Mouse (Mus musculus) activated CD4-positive, CD25-positive, alpha-beta regulatory T cell, adult 4 months (primary cell): ENCODE results near the gene Ucp2. TPM values are rescaled to one million over a fixed set of nuclear protein-coding genes. Genes with fewer than 3 reads are reported as not detected.

Experiments used
- polyA plus RNA-seq, 2 experiments: library from polyadenylated mRNA; unstranded; fragments of 100-300 nt; shearing (Covaris generic); gene quantifications; one replicate each; pipeline ENCODE4 v1.2.1; 2017

The Ucp2 gene
- polyA plus RNA-seq, 2 experiments from 2014 or later: 1,097 to 1,340 TPM

Other genes starting within 250 kb of the Ucp2 start
- gene P4ha3, start 207.8 kb upstream of the Ucp2 start, polyA plus RNA-seq: under 1 TPM in 1 of 2 experiments, not detected in 1; 0.26 TPM
- gene C2cd3, start 121.1 kb upstream of the Ucp2 start, polyA plus RNA-seq: 10 to 100 TPM; 29.3 to 30.8 TPM
- gene Ppme1, start 121.0 kb upstream of the Ucp2 start, polyA plus RNA-seq: 10 to 100 TPM; 21.7 to 27.2 TPM
- not detected for gene Ucp3, start 20.3 kb upstream of the Ucp2 start, polyA plus RNA-seq
- 10 to 100 TPM; 10.4 to 17.4 TPM for gene Dnajb13, start 21.6 kb downstream of the Ucp2 start, polyA plus RNA-seq
- 10 to 100 TPM; 21.2 to 22.6 TPM for gene Coa4, start 43.7 kb downstream of the Ucp2 start, polyA plus RNA-seq
- gene Rab6a, start 114.1 kb downstream of the Ucp2 start, polyA plus RNA-seq: 10 to 100 TPM in 1 of 2 experiments, 1 to 10 TPM in 1; 8.7 to 12.6 TPM
- 10 to 100 TPM; 60.1 to 76.0 TPM for gene Mrpl48, start 115.0 kb downstream of the Ucp2 start, polyA plus RNA-seq
- gene Plekhb1, start 169.1 kb downstream of the Ucp2 start, polyA plus RNA-seq: under 1 TPM in 1 of 2 experiments, not detected in 1; 0.34 TPM
- gene Fam168a, start 213.3 kb downstream of the Ucp2 start, polyA plus RNA-seq: 10 to 100 TPM; 17.3 to 18.0 TPM